Mouse (Mus musculus) thymus, postnatal 4 days (tissue): ENCODE measurements around the gene Eif5.

Source experiments
- DNase-seq: peaks from one replicate; pipeline ENCODE4 v3.0.0; 2021

The Eif5 gene

DNA sequence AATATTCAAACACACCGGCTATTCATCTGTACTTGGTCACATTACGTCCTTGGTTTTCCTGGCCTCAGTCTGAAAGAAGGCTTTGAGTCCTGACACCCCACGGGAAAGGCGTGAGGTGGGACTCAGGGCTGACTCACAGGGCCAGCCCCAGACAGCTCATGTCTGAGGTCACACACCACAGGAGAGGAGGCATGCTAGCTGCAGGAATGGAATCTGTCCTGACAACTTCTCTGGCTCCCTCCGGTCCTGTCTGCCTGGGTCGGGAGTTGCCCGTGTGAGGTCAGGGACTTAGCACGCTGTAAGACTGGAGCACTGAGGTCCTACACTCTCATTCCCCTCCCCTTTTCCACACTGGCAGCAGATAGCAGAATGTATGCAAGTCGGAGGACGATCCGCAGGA is 31.0 kb downstream of the Eif5 start:
- no peak for DNase-seq

DNA sequence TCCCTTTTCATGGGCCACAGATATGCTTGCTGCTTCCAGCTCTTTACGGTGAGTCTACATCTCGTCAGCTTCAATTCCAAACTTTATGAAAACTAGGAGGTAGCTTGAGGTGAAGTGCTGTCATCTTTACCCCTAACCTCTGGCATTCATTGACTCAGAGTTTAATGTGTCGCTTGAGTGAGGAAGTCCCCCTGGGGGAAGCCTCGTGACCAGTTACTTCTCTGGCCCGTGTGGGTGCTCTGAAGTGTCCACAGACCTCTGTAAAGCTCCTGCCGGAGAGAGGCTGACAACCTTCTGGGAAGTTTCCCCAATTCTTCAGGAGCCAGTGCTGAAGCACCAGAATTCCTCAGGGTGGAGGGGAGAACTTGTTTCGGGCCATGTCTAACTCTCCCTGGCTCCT is 34.6 kb downstream of the Eif5 start:
- DNase-seq: no peak

DNA sequence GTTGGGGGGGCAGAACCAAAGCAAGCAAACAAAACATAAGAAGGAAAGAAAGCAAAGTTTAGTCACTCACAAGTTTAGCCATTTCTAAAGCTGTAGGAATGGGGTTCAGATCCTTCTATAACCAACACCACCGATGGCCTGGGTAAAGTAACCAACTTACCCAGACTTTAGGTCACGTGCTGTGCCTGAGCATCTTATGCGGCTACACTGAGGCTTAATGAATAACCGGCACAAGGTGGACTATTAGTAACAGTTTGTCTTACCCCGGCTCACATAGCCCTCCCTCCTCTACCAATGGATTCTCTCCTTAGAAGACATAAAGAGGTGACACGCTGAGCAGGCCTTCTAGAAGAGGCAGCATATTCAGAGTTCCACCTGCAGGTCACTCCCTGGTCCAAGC is 35.5 kb downstream of the Eif5 start:
- DNase-seq: no peak

DNA sequence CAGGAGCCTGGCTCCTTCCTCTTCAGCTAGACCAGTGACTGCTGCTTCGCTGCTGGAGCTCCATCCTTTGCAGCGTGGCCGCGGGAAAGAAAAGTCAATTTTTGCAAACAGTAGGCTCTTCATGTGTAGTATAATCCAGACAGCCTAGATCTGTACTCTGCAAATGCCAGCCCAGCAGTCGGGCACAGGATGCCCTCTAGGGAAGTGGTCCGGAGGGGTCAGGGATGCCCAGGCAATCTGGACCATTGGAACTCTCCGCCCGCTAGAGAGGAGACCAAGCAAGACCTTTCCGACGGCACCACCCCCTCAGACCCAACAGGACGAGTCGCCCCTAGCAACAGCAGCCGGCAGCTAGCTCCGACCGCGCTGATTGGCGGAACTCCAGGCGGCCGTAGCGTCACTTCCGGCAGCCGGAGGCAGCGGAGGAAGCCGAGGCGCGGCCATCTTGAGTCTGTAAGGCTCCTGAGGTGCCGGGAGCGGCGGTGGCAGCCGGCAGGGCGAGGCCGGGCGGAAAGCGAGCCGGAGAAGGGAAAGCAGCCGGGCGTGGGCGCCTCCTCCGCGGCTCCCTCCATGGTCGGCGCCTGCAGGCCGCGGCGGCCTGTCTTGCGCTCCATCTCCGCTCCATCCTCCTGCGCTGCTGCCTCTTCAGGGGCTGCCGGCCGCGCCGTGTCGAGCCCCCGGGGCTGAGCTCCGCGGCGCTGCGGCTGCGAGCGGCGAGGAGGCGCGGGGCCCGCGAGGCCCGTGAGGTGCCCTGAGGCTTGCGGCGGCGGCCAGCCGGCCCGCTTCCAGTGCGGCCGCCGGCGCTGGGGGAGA is 36.5 kb downstream of the Eif5 start, which contains the start of gene Mark3:
Mark3 (plus strand) TSS at position 450 of the 813 bp plus-strand sequence.
- peak; percentile 95 for DNase-seq

DNA sequence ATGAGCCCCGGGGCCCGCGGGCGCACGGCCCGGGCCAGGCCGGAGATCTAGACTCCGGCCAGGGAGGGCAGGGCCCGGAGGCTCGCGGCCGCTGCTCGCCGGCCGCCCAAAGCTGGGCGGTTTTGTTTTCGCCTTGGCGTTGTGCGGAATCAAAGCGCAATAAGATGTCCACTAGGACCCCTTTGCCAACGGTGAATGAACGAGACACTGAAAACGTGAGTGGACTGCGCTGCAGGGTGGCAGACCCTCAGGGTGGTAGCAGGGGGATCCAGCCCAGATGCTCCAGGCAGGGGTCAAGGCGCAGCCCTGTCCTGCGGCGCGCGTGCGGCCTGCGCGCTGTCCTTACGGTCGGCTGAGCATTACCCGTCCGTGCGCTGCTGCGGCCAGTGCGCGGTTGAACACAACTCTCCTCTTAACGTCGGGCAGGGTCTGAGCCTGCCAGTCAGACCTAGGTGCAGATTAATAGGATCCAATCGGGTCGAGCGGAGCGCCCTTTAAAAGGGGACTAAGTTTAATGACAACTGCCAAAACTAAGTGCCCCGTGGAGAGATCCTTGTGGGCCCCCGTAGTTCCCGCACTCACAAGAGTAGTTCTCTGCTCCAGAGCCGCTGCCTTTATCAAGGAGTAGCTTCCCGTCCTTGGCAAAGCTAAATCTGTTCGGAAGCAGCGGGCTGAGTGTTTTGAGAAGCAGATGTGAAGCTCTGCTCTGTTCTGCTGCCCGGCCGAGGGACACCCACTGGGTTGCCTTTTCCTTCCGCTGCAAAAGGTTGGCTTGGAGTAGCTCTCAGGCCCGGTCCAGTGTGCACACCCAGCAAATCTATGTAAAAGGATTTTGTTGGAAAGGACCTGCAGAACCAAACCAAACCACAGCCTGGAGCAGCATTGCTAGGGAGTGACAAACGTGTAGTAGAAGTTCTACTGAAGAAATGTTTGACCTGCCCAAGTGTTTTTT is 37.3 kb downstream of the Eif5 start:
- DNase-seq: peak; percentile 38

DNA sequence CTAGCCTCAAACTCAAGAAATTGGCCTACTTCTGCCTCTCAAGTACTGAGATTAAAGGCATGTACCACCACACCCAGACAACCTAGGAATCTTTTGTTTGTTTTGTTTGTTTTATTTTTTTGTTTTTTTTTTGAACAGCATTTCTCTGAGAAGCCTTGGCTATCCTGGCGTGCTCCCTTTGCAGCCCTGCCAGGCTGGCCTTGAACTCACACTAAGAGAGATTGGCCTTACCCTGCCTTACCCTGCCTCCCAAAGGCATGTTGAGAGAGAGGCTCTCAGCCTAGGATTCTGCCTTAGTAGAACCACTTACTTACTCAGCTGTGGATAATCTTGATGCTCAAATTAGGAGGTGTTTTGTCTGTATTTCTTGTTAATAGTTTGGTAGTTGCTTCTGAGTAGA is 45.2 kb downstream of the Eif5 start:
- no peak for DNase-seq

DNA sequence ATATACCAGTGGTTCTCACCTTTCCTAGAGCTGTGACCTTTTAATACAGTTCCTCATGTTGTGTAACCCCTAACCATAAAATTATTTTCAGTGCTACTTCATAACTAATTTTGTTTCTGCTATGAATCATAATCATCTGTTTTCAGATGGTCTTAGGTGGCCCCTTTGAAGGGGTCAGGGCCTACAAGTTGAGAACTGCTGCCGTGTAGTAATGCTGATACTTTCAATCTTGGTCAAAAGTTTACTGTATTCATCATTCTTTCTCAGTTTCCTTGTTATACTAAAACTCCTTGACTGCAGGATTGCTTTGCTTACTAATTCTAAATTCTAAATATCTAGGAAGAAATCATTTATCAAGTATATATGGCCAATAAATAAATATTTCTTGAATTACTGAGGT is 46.6 kb downstream of the Eif5 start:
- no peak for DNase-seq

DNA sequence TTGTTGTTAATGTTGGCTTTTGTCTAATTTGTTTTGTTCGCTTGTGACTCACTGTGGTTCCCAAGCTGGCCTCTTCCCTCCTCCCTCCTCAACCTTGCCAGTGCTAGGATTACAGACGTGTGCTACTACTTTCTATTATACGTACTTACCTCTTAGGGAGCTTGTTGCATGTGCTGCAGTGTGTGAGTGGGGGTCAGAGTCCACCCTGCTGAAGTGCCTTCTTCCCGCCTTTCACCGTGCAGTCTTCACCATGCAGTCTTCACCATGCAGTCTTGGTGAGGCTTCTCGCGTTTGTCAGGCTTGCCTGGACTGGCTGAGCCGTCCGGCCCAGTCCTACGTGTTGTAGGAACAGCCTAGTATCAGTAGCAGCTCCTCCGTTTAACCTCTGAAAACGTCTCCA is 49.4 kb downstream of the Eif5 start:
- DNase-seq: no peak

DNA sequence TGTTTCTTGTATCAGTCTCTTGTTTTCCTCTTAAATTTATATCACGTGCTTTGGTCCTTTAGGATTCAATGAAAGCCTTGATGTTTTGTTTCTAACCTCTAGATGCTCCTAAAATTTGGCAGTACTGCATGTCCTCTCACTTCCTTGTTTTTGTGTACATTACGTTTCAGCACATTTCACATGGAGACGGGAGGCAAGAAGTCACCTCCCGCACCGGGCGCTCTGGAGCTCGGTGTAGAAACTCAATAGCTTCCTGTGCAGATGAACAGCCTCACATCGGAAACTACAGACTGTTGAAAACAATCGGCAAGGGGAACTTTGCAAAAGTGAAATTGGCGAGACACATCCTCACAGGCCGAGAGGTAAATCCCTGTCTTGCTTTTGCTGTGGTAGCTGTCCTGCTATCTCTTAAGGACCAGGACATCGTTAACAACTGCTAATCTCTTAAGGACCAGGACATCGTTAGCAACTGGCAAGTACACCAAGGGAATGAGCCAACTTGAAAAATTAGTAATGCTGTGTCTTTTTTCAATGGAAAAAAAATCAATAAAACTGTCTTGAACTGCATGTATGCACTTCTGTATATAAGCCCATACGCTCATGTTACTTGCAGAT is 54.7 kb downstream of the Eif5 start:
- DNase-seq: no peak

DNA sequence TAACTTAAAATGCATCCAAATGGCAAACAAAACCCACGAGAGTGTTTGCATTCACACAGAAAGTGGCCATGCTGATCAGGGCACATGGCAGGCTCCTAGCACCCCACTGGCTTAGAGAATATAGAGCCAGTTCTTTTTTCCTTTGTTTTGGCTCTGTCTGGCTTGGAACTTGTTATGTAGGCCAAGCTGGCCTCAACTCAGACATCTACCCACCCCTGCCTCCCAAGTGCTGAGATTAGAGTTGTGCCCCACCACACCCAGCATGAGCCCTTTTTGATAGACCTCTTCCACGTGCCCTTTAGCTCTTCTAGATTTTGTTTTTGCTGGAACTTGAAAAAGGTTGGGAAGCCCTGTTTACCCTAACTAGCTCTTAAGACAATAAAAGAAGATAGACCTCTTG is 56.0 kb downstream of the Eif5 start:
- no peak for DNase-seq
